Mouse (Mus musculus): Measurements from ENCODE around the gene Vmo1.
"Not testable (repeated sequence)": the region's sequence is repeated elsewhere in the genome, so short reads cannot be mapped to it uniquely, and the experiment has no call there.

The Vmo1 gene

DNA sequence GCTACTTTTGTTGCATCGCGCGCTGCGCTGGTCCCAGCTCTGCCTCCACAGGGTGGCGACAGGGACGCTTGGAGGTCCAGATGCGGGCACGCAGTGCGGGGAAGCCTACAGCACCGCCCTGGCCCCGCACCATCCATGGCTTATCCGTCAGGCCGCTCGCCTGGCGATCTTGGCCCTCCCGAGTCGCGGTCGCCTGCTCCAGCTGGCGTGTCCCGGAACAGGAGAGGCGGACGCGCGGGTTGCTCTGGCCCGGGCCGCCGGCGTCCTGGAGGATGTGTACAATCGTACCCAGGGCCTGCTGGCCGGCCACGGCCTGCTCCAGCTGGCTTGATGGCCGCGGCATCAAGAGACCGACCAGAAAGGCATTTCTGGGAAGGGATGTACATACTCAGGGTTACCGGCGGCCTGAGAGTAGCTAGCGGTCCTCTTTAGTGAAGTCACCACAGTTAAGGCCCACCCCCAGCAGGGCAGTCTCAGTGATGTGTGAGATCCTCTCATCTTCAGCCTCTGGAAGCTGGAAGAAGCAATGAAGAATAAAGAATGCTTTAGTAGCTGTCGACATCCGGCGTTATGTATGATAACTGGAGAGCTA is 5.9 kb upstream of the Vmo1 start:
- no peak for DNase-seq (ENCODE audit: low spot score in 2 of 2)

DNA sequence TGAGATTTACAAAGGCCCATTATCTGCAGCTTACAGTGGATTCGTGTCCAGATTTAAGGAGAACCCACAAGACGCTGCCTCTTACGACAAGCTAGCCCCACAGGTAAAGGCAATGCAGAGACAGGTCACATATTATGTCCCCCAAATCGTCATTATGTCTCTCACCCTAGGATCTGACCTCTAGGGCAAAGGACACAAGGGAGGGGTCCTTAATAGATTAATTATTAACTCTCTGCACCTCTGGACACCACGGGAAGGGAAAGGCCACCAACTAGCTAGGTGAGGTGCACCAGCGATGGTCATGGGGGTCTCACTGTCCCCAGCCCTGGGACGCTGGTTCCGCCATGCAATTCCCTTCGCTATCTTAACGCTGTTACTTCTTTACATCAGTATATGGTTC is 4.5 kb upstream of the Vmo1 start, which contains the start of gene Gltpd2:
Gene Gltpd2 (plus strand): TSS at position 274 of the 400 bp plus-strand sequence.
- DNase-seq (ENCODE audit: low spot score in 2 of 2): no peak

DNA sequence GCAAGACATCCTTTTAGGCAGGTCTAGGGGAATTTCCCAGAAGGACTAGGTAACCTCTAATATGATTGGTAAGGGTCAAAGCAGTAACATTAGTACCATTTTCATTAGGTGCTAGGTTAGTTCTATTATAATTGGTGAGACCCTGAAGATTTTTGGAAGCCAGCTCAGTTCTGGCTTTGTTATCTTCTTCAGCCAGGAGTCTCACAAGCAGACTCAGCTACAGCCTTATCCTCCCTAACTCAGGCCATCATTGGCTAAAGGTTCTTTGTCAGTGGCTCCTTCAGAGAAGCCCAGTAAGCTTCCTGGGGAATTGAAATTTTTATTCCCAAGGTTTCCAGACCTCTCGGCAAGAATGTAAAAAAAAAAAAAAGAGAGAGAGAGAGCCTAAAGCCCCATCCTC is 4.0 kb upstream of the Vmo1 start:
- no peak for DNase-seq (ENCODE audit: low spot score in 2 of 2)

DNA sequence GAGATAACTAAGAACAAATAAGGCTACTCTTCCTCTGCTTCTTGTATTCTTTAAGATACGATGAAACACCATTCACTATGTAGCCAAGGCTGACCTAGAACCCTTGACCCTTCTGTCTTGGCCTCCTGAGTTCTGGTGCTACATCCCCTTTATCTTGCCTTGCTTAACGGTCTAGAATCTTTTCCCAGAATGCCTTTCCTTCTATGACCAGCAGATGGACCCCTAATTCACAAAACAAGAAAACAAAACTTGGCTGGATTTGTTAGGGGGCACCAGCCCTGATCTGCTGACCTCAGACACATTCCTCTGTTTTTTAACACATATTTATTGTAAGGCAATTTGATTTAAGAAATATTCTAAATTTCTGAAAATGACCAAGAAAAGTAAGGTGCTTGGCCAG is 1.9 kb upstream of the Vmo1 start:
- no peak for DNase-seq (ENCODE audit: low spot score in 2 of 2)

DNA sequence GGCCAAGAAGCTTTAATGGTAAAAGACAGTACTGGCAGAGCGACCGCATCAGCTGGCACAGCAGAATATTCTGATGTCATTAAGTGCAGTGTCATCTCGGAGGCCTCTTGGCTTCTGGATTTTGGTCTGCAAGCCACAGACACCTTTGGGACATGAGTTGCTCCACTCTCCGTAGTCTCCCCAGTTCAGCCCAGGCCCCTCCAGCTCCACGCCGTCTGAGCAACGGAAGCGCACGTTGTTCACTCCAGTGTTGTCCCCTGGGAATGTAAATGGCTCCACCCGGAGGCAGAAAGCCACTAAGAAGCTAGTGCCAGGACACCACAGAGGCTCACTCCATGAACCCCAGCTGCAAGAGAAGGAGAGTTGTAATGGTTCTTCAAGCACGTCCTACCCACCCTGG is 896 bp downstream of the Vmo1 start:
- DNase-seq (ENCODE audit: low spot score in 2 of 2): no peak

DNA sequence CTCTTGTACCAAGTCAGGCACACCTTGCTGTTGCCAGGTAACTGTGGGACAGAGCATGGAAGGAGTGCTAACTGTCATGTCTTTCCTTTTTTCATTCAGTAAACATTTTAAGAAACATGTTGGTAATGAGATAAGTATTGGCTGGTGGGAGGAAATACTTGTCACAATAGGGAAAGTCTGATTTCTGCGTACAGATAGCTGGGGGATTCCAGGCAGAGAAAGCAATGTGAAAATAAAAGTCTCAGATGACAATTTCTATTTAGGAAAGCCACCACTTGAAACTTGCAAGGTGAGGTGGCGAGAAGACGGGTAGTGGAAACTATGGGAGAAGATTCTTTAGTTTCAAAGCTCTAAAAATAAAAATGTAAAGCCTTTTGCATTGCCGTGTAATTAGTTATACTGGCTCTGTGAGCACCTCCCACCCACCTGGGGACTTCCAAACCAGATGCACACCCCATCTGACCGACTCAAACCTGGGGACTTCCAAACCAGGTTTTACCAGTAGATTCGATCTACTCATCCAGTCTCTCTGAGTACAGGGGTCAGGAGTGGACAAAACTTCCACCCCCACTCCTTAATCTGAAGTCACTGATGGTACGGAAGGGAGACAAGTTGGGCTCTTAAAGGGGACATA is 1.6 kb downstream of the Vmo1 start:
- DNase-seq (ENCODE audit: low spot score in 2 of 2): no peak

DNA sequence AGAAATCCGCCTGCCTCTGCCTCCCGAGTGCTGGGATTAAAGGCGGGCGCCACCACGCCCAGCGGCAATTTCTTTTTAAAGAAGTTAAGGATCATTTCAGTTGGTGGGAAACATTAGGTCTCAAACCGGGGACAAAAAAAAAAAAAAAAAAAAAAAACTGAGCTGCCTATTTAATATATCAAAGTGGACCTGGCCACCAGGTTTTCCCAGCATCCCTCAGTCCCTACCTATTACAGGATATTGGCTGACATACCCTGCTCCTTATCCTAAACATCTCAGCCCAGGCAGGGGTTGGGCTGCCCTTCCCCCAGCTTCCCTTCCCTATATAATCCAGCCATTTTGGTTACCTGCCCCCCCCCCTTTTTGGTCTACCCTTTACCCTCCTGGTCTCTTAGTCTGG is 2.6 kb downstream of the Vmo1 start:
- DNase-seq (ENCODE audit: low spot score in 2 of 2): no peak

DNA sequence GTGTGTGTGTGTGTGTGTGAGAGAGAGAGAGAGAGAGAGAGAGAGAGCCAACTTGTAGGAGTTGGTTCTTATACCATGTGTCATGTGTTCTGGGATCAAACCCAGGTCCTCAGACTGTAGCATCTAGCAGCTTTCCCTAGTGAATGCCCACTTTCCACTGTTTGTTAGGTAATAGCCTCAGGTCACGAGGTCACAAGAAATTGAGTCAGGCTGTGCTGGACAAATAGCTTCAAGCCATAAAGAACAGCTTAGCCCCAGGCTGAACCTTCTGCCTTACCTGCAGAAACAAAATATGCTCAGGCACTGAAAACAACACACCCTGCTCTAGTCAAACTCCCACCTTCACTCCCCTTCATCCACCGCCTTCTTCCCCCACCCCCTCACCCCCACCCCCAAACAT is 3.2 kb downstream of the Vmo1 start:
- DNase-seq (ENCODE audit: low spot score in 2 of 2): no peak

DNA sequence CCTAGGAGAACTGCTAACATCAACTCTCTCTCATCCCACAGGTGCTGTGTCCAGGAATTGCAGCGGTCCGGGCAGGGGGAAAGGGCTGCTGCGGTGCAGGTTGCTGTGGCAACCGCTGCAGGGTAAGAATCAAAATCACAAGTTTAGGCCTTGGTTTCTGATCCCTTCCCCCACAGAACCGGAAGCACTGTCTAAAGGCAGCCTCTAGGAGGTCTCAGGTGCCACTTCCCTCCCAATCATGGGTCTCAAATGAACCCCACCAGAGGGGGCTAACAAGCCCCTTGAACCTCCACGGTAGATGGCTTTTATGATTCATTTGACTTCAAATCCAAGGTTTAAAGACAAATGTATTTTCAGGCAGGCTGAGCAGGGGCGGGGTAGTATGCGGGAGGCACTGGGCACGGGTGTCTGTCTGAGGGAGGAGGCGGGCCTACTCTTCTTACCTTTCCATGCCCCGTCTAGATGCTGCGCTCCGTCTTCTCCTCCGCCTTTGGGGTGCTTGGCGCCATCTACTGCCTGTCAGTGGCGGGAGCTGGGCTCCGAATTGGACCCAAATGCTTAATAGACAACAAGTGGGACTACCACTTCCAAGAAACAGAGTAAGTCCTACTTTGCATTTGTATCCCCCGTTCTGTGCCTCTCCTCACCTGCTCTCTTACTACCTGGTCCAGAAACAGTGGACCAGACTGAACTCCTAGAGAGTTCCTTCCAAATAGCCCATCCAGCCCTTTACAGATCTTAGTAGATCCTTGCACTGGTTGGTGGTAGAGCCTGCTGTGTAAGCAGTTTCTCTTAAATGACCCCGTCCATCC is 4.5 kb downstream of the Vmo1 start:
- DNase-seq (ENCODE audit: low spot score in 2 of 2): peak; percentile 39 to 68

DNA sequence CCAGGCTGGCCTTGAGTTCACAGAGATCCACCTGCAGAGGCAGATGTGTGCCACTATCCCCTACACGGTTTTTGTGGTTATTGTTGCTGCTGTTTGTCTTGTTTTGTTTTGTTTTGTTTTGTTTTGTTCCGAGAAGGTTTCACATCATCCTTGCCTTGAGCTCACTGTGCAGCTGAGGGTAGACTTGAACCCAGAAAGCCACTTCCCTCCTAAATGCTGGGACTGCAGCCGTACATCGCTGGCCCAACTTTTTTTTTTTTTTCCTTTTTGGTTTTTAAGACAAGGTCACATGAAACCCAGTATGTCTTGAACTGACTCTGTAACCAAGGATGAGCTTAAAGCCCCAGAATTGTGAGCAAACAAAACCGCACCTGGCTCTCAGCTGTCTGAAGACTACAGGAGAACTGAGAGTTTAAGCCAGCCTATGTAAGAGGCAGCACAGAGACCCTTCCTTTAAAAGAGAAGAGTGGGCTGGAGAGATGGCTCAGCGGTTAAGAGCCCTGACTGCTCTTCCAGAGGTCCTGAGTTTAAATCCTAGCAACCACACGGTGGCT is 7.4 kb downstream of the Vmo1 start:
- DNase-seq (ENCODE audit: low spot score in 2 of 2): no peak

DNA sequence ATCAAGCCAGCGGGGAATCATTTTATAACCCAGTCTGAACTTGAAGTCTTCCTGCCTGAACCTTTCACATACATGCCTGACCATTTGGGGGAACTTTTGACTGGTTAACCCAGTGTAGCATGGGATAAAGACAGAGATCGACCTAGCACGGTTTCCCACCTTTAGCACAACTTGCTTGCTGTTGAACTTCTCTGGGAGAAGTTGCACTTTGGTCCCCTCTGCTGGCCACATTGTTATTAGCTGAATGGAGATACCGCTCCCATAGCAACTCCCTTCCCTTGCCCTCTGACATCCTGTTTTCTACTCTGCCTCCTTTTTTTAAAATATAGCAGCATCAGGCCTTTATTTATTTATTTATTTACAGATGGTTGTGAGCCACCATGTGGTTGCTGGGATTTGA is 8.0 kb downstream of the Vmo1 start:
- peak; percentile 68 to 82 for DNase-seq (ENCODE audit: low spot score in 2 of 2)

DNA sequence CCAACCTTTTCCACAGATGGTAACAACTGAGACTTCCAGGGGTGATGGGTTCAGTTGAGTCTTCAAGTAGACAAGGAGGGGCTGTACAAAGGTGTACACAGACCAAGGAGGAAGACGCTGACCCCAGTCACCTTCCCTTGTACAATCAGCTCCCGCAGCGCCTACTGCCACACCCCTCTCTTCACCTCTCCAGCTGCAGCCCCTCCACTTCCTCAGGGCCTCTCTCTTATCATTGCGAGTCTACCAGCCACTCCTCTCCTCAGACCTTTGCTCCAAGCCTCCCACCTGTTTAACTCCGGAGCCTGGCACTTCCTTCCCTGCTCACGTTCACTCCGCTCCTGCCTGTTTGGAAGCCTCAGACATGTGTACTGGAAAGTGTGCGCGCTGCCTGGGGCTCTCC is 9.4 kb downstream of the Vmo1 start, which contains the start of gene Tm4sf5:
Gene Tm4sf5 (plus strand): TSS at position 275 of the 400 bp plus-strand sequence.
- no peak for DNase-seq (ENCODE audit: low spot score in 2 of 2)

DNA sequence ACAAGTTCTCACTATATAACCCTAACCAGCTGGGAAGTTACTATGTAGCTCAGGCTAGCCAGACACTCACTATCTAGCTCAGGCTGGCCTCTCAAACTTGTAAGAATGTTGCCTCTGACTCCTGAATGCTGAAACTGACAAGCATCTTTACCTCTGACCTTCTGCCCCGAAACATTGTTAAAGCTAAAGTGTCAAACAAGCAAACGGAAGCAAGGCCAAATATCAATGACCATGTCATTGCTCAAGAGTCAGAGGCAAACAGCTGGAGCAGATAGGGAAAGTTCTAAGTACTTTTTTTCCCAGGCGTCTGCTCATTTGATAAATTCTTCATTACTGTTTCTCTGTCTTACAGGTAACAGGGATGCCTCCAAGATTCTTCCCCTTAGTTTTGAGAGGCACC is 12.4 kb downstream of the Vmo1 start:
- DNase-seq (ENCODE audit: low spot score in 2 of 2): no peak

DNA sequence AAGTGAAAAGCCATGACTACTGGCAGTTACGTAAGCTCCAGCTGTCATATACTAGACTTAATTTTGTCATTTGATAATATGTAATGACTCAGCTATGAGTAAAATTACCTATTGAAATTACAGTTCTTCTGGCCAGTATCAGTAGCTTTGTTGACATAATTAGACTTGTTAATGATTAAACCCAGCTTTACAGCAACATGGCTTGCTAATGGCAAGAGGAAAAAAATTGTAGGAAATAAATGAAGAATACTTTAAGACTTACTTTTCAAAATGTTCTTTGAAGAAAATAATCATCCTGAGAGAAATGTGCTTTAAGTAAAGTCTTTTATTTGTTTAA is 14.0 kb downstream of the Vmo1 start:
- DNase-seq (ENCODE audit: low spot score in 2 of 2): no peak

DNA sequence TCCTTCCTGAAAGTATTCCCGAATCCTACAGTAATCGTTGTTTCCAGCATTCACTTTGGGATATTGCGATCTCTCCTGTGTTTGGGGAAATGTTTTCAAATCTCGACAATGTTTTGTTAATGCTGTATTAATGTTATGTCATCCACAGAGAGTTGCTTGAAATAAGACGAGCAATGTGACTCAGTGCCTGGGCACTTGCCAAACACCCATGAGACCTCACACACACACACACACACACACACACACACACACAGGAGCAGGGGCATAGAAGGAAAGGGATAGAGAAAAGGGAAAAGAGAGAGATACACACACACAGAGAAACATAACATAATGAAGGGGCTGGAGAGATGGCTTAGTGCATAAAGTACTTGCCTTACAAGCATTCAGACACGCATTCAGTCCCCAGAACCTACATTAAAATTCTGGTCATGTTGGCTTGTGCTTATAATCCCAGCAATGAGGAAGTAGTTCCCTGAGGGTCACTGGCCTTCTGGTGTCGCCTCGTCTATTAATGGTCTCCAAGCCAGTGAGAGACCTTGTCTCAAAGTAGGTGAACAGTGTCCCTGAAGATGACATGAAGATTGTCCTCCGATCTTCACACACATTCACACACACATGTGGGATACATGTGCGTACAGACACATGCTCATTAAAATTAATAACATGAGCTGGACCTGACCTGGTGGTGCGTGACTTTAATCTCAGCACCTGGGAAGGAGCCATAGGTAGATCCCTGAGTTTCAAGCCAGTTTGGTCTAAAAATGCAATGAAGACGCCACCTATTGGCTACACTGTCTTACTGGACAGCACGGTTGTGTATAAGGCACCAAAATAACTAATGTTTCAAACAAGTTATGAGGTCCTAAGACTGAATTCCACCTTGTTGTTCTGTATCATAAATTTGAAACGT is 14.6 kb downstream of the Vmo1 start:
- no peak for DNase-seq (ENCODE audit: low spot score in 2 of 2)

DNA sequence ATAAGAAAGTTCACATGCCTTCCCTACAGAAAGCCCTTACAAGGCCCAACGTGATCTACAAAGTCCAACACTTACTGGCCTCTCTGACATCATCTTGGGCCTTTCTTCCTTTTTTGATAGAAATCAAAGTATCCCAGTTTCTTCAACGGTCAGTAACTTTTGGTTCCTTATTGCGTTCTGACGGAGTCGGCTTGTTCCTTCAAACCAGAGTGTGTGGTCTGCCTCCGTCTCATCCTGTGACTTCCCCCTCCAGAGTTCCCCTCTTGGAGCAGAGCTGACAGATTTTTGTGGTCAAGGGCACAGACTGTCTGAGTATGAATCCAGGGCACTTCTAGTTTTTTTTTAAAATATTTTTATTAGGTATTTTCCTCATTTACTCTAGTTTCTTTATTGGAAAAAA is 24.7 kb downstream of the Vmo1 start:
- no peak for DNase-seq (ENCODE audit: low spot score in 2 of 2)

DNA sequence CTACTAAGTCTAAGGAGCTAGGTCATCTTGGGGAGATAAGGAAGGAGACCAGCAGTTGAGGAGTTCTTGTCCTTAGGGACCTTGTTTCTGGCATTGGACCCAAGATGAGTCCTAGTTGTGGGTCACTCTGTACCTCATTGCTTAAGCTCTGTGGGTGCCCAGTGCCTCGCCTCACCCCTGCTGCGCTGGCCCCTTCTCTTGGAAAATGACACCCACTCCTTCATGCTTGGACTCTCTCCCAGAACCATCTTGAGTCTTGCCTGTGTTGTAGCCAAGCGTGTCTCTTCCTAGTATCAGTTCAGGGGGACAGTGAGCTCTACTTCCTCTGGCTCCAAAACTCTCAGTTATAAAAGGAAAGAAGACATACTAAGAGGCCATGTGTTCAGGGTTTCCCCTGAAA is 25.3 kb downstream of the Vmo1 start:
- no peak for DNase-seq (ENCODE audit: low spot score in 2 of 2)

DNA sequence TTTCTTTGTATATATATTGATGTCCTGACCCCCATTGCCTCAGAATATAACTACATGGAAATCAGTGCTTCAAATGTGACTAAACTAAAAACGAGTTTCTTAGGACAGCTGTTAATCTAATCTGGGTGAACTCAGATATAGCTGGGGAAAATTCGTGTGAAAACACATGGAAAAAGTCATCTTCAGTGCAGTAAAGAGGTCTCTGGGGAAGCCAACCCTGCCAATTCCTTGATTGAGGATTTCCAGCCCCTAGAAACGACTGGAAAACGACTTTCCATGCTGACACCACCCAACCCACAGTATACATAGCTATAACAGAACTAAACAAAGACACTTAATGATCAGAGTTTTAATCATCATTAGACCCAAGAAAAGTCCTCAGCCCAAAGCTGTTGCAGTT is 26.6 kb downstream of the Vmo1 start:
- no peak for DNase-seq (ENCODE audit: low spot score in 2 of 2)

DNA sequence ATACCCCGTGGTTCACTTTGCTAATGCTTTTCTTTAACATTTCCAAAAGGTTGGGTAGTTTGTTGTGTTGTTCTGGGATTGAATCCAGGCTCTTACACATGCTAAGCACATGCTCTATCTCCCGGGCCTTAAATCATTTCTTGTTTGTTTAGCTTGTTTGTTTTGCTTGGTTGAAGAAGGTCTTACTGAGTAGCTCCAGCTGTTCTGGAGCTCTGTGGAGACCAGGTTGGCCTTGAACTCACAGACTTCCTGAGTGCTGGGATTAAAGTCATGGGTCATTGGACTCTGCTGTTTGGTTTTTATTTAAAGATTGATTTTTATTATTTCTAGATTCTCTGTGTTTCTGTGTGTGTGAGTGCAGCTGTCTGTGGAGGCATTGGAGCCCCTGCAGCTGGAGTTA is 28.9 kb downstream of the Vmo1 start:
- no peak for DNase-seq (ENCODE audit: low spot score in 2 of 2)

DNA sequence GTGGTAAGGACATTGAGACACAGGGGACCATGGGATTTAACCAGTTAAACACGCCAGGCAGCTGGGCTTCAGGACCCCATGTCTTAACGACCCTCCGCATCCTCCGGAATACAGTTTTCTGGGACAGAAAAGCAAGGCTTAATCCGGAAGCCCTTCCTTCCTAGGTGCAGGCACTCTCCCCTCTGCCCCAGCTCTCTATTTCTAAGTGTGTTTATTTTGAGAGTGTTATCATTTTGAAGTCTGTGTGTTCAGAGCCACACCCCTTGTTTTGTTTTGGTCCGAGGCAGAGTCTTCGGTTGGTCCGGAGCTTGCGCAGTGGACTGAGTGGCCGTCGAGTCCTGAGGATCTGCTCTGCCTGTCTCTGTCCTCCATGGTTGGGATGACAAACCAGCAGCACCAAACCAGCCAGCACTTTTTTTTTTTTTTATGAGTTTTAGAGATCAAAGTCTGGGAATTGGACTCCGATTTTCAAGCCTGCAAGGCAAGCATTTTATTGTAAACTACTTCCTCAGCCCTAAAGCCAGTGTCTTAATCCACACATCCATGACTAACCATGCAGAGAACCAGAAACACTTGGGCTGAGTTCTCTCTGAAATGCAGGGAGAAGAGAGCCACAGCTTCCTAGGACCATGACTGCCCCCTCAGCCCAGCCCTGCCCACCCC is 39.4 kb downstream of the Vmo1 start:
- DNase-seq (ENCODE audit: low spot score in 2 of 2): no peak

DNA sequence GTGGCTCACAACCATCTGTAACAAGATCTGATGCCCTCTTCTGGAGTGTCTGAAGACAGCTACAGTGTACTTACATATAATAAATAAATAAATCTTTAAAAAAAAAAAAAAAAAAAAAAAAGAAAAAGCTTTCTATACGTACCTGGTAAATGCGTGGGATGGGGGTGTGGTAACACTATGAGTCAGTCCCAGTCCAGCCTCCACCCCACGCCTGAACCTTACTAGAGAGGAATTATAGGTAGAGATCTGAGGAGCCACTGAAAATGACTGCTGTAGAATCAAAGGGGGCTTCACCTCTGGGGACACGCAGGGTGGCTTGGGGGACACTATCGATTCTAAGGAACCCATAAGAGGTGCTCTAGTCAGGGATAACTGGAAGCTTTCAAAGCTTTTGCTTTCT is 41.1 kb downstream of the Vmo1 start:
- DNase-seq (ENCODE audit: low spot score in 2 of 2): not testable (repeated sequence)
